Mouse (Mus musculus) heart, embryonic 14.5 days (tissue): ENCODE results near the gene Kif19a. TPM values are rescaled to one million over a fixed set of nuclear protein-coding genes. Genes with fewer than 3 reads are reported as not detected.
A peak's percentile ranks its signal among the peaks of the same experiment; 100 is the strongest.

Experiments
- ATAC-seq: fragments of 200-750 bp; cut with Nextera tagmentation; 2 replicates; pipeline ENCODE4 v1.8.0; 2017; ENCODE audit warnings: low read depth, moderate TSS enrichment; ENCODE audit not compliant: insufficient number of reproducible peaks, insufficient read depth, low FRiP score
- H3K27ac ChIP-seq, 2 experiments: fragments of 200-500 bp in 1 of 2; fragments of 300-500 bp in 1 of 2; sonication (generic) in 1 of 2; replicated peaks in 1 of 2; 2 replicates each; pipeline ENCODE4 v1.5.1; 2012 to 2014; ENCODE audit warnings: low read depth in 2 of 2, low read length in 2 of 2, control low read depth in 1 of 2, mild to moderate bottlenecking in 1 of 2, mixed read lengths in 1 of 2; ENCODE audit not compliant: control insufficient read depth in 1 of 2, insufficient read depth in 1 of 2
- H3K27me3 ChIP-seq: fragments of 300-500 bp; sonication (generic); 2 replicates; pipeline ENCODE4 v1.6.1; 2014; ENCODE audit warnings: mild to moderate bottlenecking, low read length, control low read depth; ENCODE audit not compliant: control insufficient read depth, insufficient read depth
- H3K36me3 ChIP-seq: fragments of 300-500 bp; sonication (generic); 2 replicates; pipeline ENCODE4 v1.6.1; 2014; ENCODE audit warnings: mild to moderate bottlenecking, control low read depth, low read length, mixed read lengths; ENCODE audit not compliant: control insufficient read depth, insufficient read depth
- H3K4me1 ChIP-seq, 2 experiments: fragments of 200-500 bp in 1 of 2; fragments of 300-500 bp in 1 of 2; sonication (generic) in 1 of 2; 2 replicates each; pipeline ENCODE4 v1.6.1; 2012 to 2014; ENCODE audit warnings: low read length in 2 of 2, control low read depth in 1 of 2, mixed read lengths in 1 of 2; ENCODE audit not compliant: control insufficient read depth in 2 of 2, insufficient read depth in 2 of 2
- H3K4me2 ChIP-seq: fragments of 300-500 bp; sonication (generic); 2 replicates; pipeline ENCODE4 v1.6.1; 2014; ENCODE audit warnings: mild to moderate bottlenecking, low read length
- H3K4me3 ChIP-seq, 2 experiments: fragments of 200-500 bp in 1 of 2; fragments of 300-500 bp in 1 of 2; sonication (generic) in 1 of 2; 2 replicates each; pipeline ENCODE4 v1.5.1; 2012 to 2014; ENCODE audit warnings: low read length in 2 of 2, mild to moderate bottlenecking in 2 of 2, control low read depth in 1 of 2, low read depth in 1 of 2, moderate library complexity in 1 of 2; ENCODE audit not compliant: control insufficient read depth in 1 of 2, insufficient read depth in 1 of 2
- H3K9ac ChIP-seq: fragments of 300-500 bp; sonication (generic); 2 replicates; pipeline ENCODE4 v1.6.1; 2014; ENCODE audit warnings: mild to moderate bottlenecking, low read length
- H3K9me3 ChIP-seq: fragments of 300-500 bp; sonication (generic); 2 replicates; pipeline ENCODE4 v1.6.1; 2016; ENCODE audit warnings: low read length, control low read depth; ENCODE audit not compliant: control insufficient read depth
- WGBS: fragments of 180-500 bp; shearing (Covaris S2); extraction: QIAGEN DNeasy Blood & Tissue Kit; methylation state at CpG from one replicate; pipeline ENCODE4 v1.1.7; 2014; 5-methylcytosine and 5-hydroxymethylcytosine counted together
- polyA plus RNA-seq: library from polyadenylated mRNA; unstranded; fragments of >200 nt; fragmentation: Nextera tagmentation; extraction: Ambion mirVana; gene quantifications from 2 replicates; pipeline ENCODE4 v1.2.1, GENCODE M21; 2014

The Kif19a gene
- 0.16 and 0.28 TPM in 2 replicates for polyA plus RNA-seq

DNA sequence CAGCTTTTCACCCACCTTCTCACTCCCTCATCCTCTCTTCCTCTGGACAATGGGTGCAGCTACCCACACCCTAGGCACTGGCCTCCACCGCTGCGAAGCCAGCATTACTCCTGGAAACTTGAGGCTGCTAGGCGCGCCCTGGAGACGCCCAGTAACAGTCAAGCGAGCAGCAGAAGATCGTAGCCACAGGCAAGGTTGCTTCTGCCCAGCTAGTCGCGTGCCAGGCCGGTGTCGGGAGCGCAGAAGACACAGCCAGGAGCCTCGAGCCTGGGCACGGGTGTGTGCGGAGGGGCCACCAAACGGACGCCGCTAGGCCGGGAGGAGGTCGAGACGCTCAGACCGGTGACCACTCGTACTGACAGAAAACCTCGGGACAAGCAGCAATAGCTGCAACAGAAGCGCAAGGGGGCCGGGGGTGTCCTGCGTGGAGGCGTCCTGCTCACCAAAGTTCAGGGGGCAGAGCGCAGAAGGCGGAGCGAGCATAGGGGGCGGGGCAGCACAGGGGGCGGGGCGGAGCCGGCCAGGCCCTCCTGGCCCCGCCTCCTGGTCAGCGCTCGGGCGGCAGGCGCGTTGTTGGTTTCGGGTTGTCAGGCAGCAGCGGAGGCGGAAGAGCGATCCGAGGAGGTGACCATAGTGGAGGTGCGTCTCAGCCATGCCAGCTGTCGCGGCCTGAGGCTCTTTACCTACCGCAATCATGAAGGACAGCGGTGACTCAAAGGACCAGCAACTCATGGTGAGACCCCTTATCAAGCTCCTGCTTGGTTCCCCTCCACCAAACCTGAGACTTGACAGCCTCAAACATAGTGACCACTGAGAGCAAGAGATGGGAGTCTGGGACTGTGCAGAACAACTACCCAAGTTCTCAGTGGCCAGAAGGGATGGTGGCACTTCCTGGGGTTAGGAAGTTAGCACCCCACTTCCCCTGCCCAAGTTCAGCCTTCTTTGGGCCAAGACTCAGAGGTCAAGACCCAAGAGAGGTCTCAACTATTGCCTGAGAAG lies at the start of gene Kif19a:
Gene Kif19a (plus strand): TSS at position 569 of the 999 bp plus-strand sequence.
- Histone ChIP-seq H3K4me2 (peak within 1 kb of the TSS; percentile 82), H3K4me1 (peaks cover 7% of the 10 kb centered on the region in 2 experiments; a peak in 2 of 4 replicates), H3K27ac (no peak within 1 kb of the TSS), H3K9me3 (no peaks in the 10 kb centered on the region), H3K9ac (peak within 1 kb of the TSS; percentile 49; the same call in 1 of the 2 replicates), H3K27me3 (peaks cover 24% of the 10 kb centered on the region), H3K36me3 (no peaks in the 10 kb centered on the region), H3K4me3 (peak within 1 kb of the TSS; percentile 46 to 48)
- WGBS = 3% methylated on average over 47 of the region's 51 CpGs
- peak; percentile 31; the same call in 1 of the 2 replicates for ATAC-seq

DNA sequence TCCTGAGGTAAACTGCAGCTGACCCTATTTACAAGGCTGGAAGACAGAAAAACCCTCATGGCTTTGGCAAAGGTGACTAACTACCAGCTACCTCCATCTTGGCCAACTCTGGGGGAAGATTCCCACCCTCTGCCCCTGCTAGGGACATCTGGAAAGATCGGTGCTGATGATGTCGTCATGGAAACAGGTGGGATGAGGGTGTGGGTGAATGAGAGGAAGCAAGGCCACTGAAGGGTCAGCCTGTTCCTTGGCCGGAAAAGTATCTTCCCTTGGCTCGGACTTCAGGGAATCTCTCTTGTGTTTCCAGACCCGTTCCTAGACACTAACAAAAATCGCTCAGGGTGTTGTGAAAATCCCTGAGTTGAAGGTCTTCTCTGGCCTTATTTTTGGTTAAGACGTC lies 49.7 kb upstream of the Kif19a start:
- Histone ChIP-seq H3K9me3 (no peaks in the 10 kb centered on the region), H3K27ac (no peak overlapping the region), H3K4me1 (no peaks in the 10 kb centered on the region), H3K4me3 (no peak overlapping the region), H3K27me3 (no peaks in the 10 kb centered on the region), H3K9ac (no peak overlapping the region), H3K4me2 (no peak overlapping the region), H3K36me3 (peaks cover 3% of the 10 kb centered on the region; the same call in 1 of the 2 replicates)
- no peak for ATAC-seq
- WGBS = 75% methylated on average over 7 of the region's 7 CpGs

DNA sequence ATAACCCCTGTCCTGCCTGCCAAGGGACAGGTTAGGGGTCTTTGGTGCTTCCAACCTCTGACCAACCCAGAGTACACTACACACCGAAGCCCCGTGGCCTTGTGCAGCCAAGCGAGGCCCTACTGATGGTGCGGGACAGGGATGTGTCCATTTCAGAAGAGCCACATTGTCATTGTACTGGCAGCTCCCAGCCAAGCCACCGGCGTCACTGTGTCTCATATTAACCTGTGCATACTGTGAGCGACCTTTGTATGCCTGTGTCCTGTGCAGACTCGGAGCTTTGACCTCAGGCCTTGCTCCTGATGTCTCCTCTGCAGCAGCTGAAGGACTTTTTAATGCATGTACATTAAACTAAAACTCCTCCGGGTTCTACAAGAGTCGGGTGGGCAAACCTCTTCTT lies 44.7 kb upstream of the Kif19a start:
- H3K4me1 ChIP-seq = no peaks in the 10 kb centered on the region
- 88% methylated on average over 10 of the region's 10 CpGs for WGBS
- H3K4me2 ChIP-seq = no peak overlapping the region
- H3K9me3 ChIP-seq = no peaks in the 10 kb centered on the region
- H3K36me3 ChIP-seq = no peaks in the 10 kb centered on the region
- no peak for ATAC-seq
- no peak overlapping the region for H3K27ac ChIP-seq
- no peak overlapping the region for H3K9ac ChIP-seq
- no peaks in the 10 kb centered on the region for H3K27me3 ChIP-seq
- H3K4me3 ChIP-seq = no peak overlapping the region

DNA sequence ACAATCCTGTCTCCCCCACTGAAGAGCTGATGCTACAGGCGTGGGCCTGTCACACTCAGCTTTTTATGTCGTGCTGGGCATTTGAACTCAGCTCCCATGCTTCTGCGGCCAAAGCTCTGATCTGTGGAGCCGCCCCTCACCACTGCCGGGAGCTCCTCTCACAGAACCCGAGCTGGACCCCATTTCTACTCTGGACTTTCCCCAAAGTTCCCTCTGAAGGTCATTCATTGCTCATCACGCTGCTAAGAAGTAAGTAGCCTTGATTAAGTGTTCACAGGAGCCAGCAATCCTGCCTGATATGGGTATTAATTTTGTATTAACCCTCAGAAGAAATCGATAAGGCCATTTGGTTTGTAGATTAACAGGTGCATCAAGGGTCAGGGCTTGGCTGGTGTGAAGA lies 42.8 kb upstream of the Kif19a start:
- Histone ChIP-seq H3K27me3 (no peaks in the 10 kb centered on the region), H3K4me3 (no peak overlapping the region), H3K4me1 (peaks cover 2% of the 10 kb centered on the region in 2 experiments; a peak in 3 of 4 replicates), H3K9ac (no peak overlapping the region), H3K4me2 (no peak overlapping the region), H3K36me3 (no peaks in the 10 kb centered on the region), H3K27ac (no peak overlapping the region), H3K9me3 (0 out of 2 replicates have a peak, but pooled peaks cover 2% of the 10 kb centered on the region)
- 80% methylated on average over 8 of the region's 8 CpGs for WGBS
- ATAC-seq = no peak

DNA sequence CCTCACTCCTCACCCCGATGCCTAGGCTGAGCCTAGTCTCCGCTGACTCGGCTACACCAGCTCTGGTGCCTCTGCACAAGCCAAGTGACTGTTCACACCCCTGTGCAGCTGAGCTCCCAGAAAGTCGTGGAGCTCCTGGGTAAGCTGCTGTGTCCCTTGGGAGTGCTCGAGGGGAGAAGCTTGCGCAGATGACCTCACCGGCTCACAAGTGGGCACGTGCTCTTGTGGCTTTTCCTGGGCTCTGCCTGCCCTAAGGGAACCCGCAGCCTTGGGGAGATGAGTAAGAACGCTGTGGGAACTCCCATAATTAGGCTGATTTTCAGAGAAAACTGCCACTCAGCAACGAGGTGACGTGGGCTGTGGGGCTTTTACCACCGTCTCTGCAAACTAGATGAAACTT lies 42.2 kb upstream of the Kif19a start:
- H3K9ac ChIP-seq = no peak overlapping the region
- no peak overlapping the region for H3K4me3 ChIP-seq
- no peak overlapping the region for H3K4me2 ChIP-seq
- no peak overlapping the region for H3K27ac ChIP-seq
- no peaks in the 10 kb centered on the region for H3K27me3 ChIP-seq
- 0 out of 2 replicates have a peak, but pooled peaks cover 2% of the 10 kb centered on the region for H3K9me3 ChIP-seq
- 68% methylated on average over 13 of the region's 13 CpGs for WGBS
- ATAC-seq = no peak
- H3K36me3 ChIP-seq = no peaks in the 10 kb centered on the region
- H3K4me1 ChIP-seq = peaks cover 6 to 8% of the 10 kb centered on the region in 2 experiments; a peak in 3 of 4 replicates

DNA sequence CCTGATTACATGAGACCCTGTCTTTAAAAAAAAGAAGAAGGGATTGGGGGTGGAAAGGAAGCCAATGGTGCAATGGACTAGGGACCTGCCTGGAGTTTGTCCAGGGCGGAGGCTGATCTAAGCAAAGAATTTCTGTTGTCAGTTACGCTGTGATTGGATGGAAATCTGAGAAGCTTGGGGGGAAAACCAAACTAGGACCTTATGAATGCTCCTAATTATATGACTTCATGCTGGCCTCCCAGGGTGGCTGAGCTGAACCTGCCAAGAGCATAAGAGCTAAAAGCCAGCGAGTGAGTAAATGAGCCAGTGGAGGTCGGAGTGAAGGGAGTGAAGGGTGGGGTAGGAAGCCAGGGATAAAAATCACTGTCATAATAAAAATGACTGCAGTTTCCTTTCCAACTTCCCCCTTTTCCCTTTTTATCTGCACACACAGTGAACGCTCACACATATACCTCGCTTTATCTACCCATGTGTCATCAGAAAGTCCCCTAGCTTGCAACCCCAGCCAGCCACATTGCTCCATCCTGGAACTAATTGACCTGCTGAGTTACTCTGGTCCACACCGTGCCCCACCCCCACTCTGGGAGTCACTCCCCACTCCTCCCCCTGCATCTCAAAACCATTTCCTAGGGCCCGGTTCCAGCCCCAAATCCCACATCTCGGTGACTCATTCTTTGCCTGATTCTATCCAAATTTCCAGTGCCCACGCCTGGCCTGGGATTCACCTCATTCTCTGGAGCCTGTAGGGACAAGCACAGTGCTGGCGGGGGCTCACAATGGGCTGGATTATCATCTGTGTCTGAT lies 40.2 kb upstream of the Kif19a start:
- Histone ChIP-seq H3K9ac (no peak overlapping the region), H3K9me3 (0 out of 2 replicates have a peak, but pooled peaks cover 2% of the 10 kb centered on the region), H3K4me2 (no peak overlapping the region), H3K4me1 (peaks cover 8 to 15% of the 10 kb centered on the region in 2 experiments), H3K36me3 (no peaks in the 10 kb centered on the region), H3K27me3 (no peaks in the 10 kb centered on the region), H3K4me3 (no peak overlapping the region), H3K27ac (0 out of 4 replicates have a peak overlapping the region, but pooled peaks have one; percentile 4 to 8)
- WGBS = 57% methylated on average over 11 of the region's 11 CpGs
- ATAC-seq = no peak
